23 mouse cellular contexts compared by ENCODE assay signal in the genomic region with DNA sequence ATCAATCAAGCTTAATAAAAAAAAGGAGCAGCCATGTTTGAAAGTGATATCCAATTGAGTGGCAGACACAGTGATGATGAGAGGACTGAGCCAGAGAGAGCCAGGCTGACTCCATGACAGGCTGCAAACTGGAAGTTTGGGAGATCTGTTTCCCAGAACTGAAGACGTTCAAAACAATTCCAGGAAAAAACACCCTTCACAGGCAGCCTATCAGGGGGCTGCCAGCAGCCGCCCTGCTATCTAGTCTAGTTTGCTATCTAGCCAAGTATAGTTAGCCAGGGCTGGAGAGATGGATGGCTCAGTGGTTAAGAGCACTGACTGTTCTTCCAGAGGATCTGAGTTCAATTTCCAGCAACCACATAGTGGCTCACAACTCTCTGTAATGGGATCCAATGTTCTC. TPM values are rescaled to one million over a fixed set of nuclear protein-coding genes. Genes with fewer than 3 reads are reported as not detected.
DNase-seq lines count a peak whose midpoint lies in the region; ATAC-seq and TF ChIP-seq lines count a peak whose summit lies in the region.
"Had no signal": no experiment of that assay in that cellular context is flagged by ENCODE, and none has a peak within 500 bp of the region (broad histone marks: within the 10 kb centered on the region; RNA-seq: fewer than 3 reads in every experiment).

No protein-coding gene starts in this region.

- peaks cover 0 to 8% of the 10 kb centered on the region in 2 experiments; a peak in 2 of 4 replicates for H3K36me3 ChIP-seq in MEL (ENCODE audit: control insufficient read depth in 1 of 2, insufficient read depth in 2 of 2, low read length in 2 of 2)
- no peaks in the 10 kb centered on the region for H3K36me3 ChIP-seq in liver, embryonic 14.5 days (replicated peaks; ENCODE audit: control insufficient read depth, insufficient read depth, low read depth)
- H3K36me3 ChIP-seq in embryonic facial prominence, embryonic 10.5 days (replicated peaks) = no peaks in the 10 kb centered on the region
- H3K36me3 ChIP-seq: embryonic facial prominence, embryonic 13.5 days; G1E; heart, embryonic 13.5 days; hindbrain, embryonic 13.5 days had no signal

- no peaks in the 10 kb centered on the region for H3K79me2 ChIP-seq in MEL (ENCODE audit: control insufficient read depth, insufficient read depth, low read length, poor library complexity)

- 25% methylated on average over 2 of the region's 2 CpGs for WGBS in liver, embryonic 14.5 days (ENCODE audit: insufficient replicate concordance)
- WGBS in embryonic facial prominence, embryonic 10.5 days = 71% methylated on average over 2 of the region's 2 CpGs

- H3K4me1 ChIP-seq in MEL (ENCODE audit: control insufficient read depth in 1 of 2, insufficient read depth in 2 of 2, low read length in 2 of 2) = peaks cover 4 to 10% of the 10 kb centered on the region in 2 experiments; a peak in 3 of 4 replicates
- peaks cover 17 to 37% of the 10 kb centered on the region in 2 experiments for H3K4me1 ChIP-seq in liver, embryonic 14.5 days (replicated peaks; ENCODE audit: control insufficient read depth in 2 of 2, insufficient read depth in 2 of 2, low read length in 1 of 2)
- H3K4me1 ChIP-seq in embryonic facial prominence, embryonic 10.5 days = no peaks in the 10 kb centered on the region
- H3K4me1 ChIP-seq: embryonic facial prominence, embryonic 13.5 days; forebrain, embryonic 13.5 days; hindbrain, embryonic 13.5 days had no signal

- peak overlapping the region; percentile 3; the same call in 1 of the 2 replicates for H3K4me2 ChIP-seq in liver, embryonic 14.5 days (ENCODE audit: low read depth)
- H3K4me2 ChIP-seq: embryonic facial prominence, embryonic 13.5 days; forebrain, embryonic 13.5 days; heart, embryonic 13.5 days; hindbrain, embryonic 13.5 days had no signal

- H3K27ac ChIP-seq in MEL (ENCODE audit: control insufficient read depth, low read depth, low read length) = no peak overlapping the region
- H3K27ac ChIP-seq in liver, embryonic 14.5 days = peak overlapping the region; percentile 44
- no peak overlapping the region for H3K27ac ChIP-seq in embryonic facial prominence, embryonic 10.5 days (replicated peaks)
- H3K27ac ChIP-seq: embryonic facial prominence, embryonic 13.5 days; forebrain, embryonic 13.5 days; heart, adult 2 months; heart, embryonic 13.5 days; hindbrain, embryonic 13.5 days; hindbrain, postnatal 0 days had no signal

- TF ChIP-seq CTCF in MEL (IDR thresholded peaks at IDR 0.05 in 2 of 3, conservative IDR thresholded peaks at IDR 0.05 in 1 of 3; ENCODE audit: control insufficient read depth in 1 of 3, insufficient read depth in 1 of 3, low read depth in 2 of 3, low read length in 3 of 3, poor library complexity in 1 of 3, severe bottlenecking in 1 of 3) = no peak
- TF ChIP-seq CTCF in liver, embryonic 14.5 days (IDR thresholded peaks at IDR 0.05; ENCODE audit: low read depth) = no peak

- peak; percentile 24 for DNase-seq in MEL (ENCODE audit: low read depth, low spot score)
- peak; percentile 24 for DNase-seq in MEL-GATA-1-ER (ENCODE audit: extremely low read depth, low read depth)
- peak; percentile 74 for DNase-seq in liver
- DNase-seq in liver, embryonic 14.5 days (ENCODE audit: low read depth in 3 of 3, low spot score in 3 of 3) = peak; percentile 45 to 71 (median 50)
- DNase-seq in lung, adult 18-20 months = no peak
- DNase-seq in left cerebral cortex, postnatal 36 days (ENCODE audit: low spot score in 2 of 2) = no peak
- DNase-seq in embryonic facial prominence, embryonic 10.5 days (ENCODE audit: low spot score) = no peak
- DNase-seq: adrenal gland, postnatal 14 days; cerebellum, adult 11-12 months; cerebellum, adult 9-10 months; cerebellum, postnatal 25 days; forebrain, postnatal 0 days; gastrocnemius, postnatal 14 days; heart, adult 2 months had no signal

- no peak overlapping the region for H3K9ac ChIP-seq in MEL (ENCODE audit: control insufficient read depth, low read depth, low read length, poor library complexity, severe bottlenecking)
- no peak overlapping the region; the same call in 1 of the 2 replicates for H3K9ac ChIP-seq in liver, embryonic 14.5 days (replicated peaks)
- H3K9ac ChIP-seq: embryonic facial prominence, embryonic 13.5 days; forebrain, embryonic 13.5 days; forebrain, postnatal 0 days; heart, embryonic 13.5 days; hindbrain, embryonic 13.5 days had no signal

- no peaks in the 10 kb centered on the region; a peak in 1 of 4 replicates for H3K27me3 ChIP-seq in MEL (ENCODE audit: control insufficient read depth in 1 of 2, insufficient read depth in 2 of 2, low read length in 2 of 2)
- H3K27me3 ChIP-seq in liver, embryonic 14.5 days (ENCODE audit: control insufficient read depth, insufficient read depth, low read length) = no peaks in the 10 kb centered on the region
- H3K27me3 ChIP-seq in embryonic facial prominence, embryonic 10.5 days (replicated peaks; ENCODE audit: low read depth, poor library complexity, severe bottlenecking) = no peaks in the 10 kb centered on the region
- H3K27me3 ChIP-seq: embryonic facial prominence, embryonic 13.5 days; forebrain, embryonic 13.5 days; heart, embryonic 13.5 days; hindbrain, embryonic 13.5 days had no signal

- TF ChIP-seq EP300 in MEL (IDR thresholded peaks at IDR 0.05; ENCODE audit: low read depth in 1 of 2, low read length in 2 of 2) = no peak
- 0 out of 2 replicates have a peak, but pooled peaks have one; percentile 45 for TF ChIP-seq EP300 in liver, embryonic 14.5 days (IDR thresholded peaks at IDR 0.05; ENCODE audit: low read depth)

- TF ChIP-seq RAD21 in MEL (IDR thresholded peaks at IDR 0.05; ENCODE audit: low read depth, low read length) = no peak

- H3K9me3 ChIP-seq in MEL (replicated peaks; ENCODE audit: insufficient read depth, low read length) = no peaks in the 10 kb centered on the region
- H3K9me3 ChIP-seq in liver, embryonic 14.5 days (ENCODE audit: control insufficient read depth, low read length) = no peaks in the 10 kb centered on the region
- H3K9me3 ChIP-seq in embryonic facial prominence, embryonic 10.5 days = no peaks in the 10 kb centered on the region
- H3K9me3 ChIP-seq: embryonic facial prominence, embryonic 13.5 days; forebrain, embryonic 13.5 days; G1E; heart, embryonic 13.5 days; hindbrain, embryonic 13.5 days had no signal

- intact Hi-C loops in left cerebral cortex, postnatal 36 days (cut with DNase I) = no loop called here

- ATAC-seq in liver, embryonic 14.5 days (ENCODE audit: insufficient read depth) = peak; percentile 92
- no peak for ATAC-seq in erythroblast, adult 5-6 weeks (replicated peaks; ENCODE audit: low FRiP score, poor library complexity, severe bottlenecking)
- ATAC-seq: activated CD4-positive, CD25-positive, alpha-beta regulatory T cell, adult 4 months; forebrain, embryonic 13.5 days; forebrain, postnatal 0 days; hindbrain, postnatal 0 days; Patski had no signal

- no peak for TF ChIP-seq POLR2A in MEL (IDR thresholded peaks at IDR 0.05; ENCODE audit: control insufficient read depth in 1 of 2, insufficient read depth in 1 of 2, low read depth in 1 of 2, low read length in 2 of 2, poor library complexity in 1 of 2)

- H3K4me3 ChIP-seq in MEL (ENCODE audit: control insufficient read depth in 1 of 2, insufficient read depth in 1 of 2, low read depth in 2 of 2, low read length in 2 of 2) = no peak overlapping the region
- no peak overlapping the region for H3K4me3 ChIP-seq in liver, embryonic 14.5 days (ENCODE audit: insufficient read depth in 1 of 2, low read depth in 2 of 2, low read length in 2 of 2)
- H3K4me3 ChIP-seq in embryonic facial prominence, embryonic 10.5 days = no peak overlapping the region
- H3K4me3 ChIP-seq: embryonic facial prominence, embryonic 13.5 days; forebrain, embryonic 13.5 days; heart, adult 2 months; heart, embryonic 13.5 days; hindbrain, embryonic 13.5 days had no signal

TF ChIP-seq in MEL, 35 proteins besides CTCF, POLR2A, EP300 and RAD21:
- TF ChIP-seq MYB (IDR thresholded peaks at IDR 0.05; ENCODE audit: low read depth, low read length) (no peak), TAL1 (IDR thresholded peaks at IDR 0.05; ENCODE audit: low read length) (no peak), ZNF384 (IDR thresholded peaks at IDR 0.05; ENCODE audit: low read depth, low read length) (no peak), CHD1 (IDR thresholded peaks at IDR 0.05; ENCODE audit: low read depth, low read length) (no peak), MEF2A (IDR thresholded peaks at IDR 0.05; ENCODE audit: extremely low read depth, insufficient replicate concordance, low read depth, low read length, poor library complexity, severe bottlenecking) (no peak), ZKSCAN1 (IDR thresholded peaks at IDR 0.05; ENCODE audit: low read depth, low read length) (no peak), MAZ (IDR thresholded peaks at IDR 0.05; ENCODE audit: low read depth, low read length) (no peak), TBP (IDR thresholded peaks at IDR 0.05; ENCODE audit: low read depth, low read length) (no peak), MAX (IDR thresholded peaks at IDR 0.05; ENCODE audit: low read length) (no peak), POLR2AphosphoS2 (IDR thresholded peaks at IDR 0.05; ENCODE audit: low read length) (no peak), ELF1 (IDR thresholded peaks at IDR 0.05; ENCODE audit: low read depth, low read length) (no peak), GABPA (IDR thresholded peaks at IDR 0.05; ENCODE audit: low read depth, low read length) (no peak), E2F4 (IDR thresholded peaks at IDR 0.05; ENCODE audit: borderline replicate concordance, low read depth, low read length) (no peak), TCF12 (IDR thresholded peaks at IDR 0.05; ENCODE audit: low read depth, low read length) (no peak), CHD2 (IDR thresholded peaks at IDR 0.05; ENCODE audit: low read length) (no peak), BHLHE40 (IDR thresholded peaks at IDR 0.05; ENCODE audit: borderline replicate concordance, low read depth, low read length) (no peak), HCFC1 (IDR thresholded peaks at IDR 0.05; ENCODE audit: low read depth, low read length) (no peak), UBTF (IDR thresholded peaks at IDR 0.05; ENCODE audit: borderline replicate concordance, insufficient read depth, low read depth, low read length) (no peak), GATA1 (IDR thresholded peaks at IDR 0.05; ENCODE audit: low read depth, low read length) (no peak)

RNA-seq across cellular contexts. Expression of gene Araf, which starts 10.3 kb away (rescaled TPM):
- 98.2 and 115 TPM in 2 replicates for total RNA-seq in MEL (2012; rRNA removed)
- polyA plus RNA-seq in MEL (2012; ENCODE audit: insufficient read depth in 1 of 2, insufficient read length in 2 of 2, low read depth in 1 of 2, low replicate concordance in 2 of 2, missing spikeins in 1 of 2) = 100 to 1,000 TPM; 174 to 236 TPM
- 38.3 and 43.3 TPM in 2 replicates for polyA plus RNA-seq in liver, embryonic 14.5 days (2012; rRNA removed)
- 33.3 and 35.1 TPM in 2 replicates for polyA plus RNA-seq in liver, embryonic 14.5 days (2014; fragmentation: Nextera tagmentation; extraction: Ambion mirVana)
- total RNA-seq in erythroblast, adult 5-6 weeks (2015; ENCODE audit: low replicate concordance) = 18.4 and 23.8 TPM in 2 replicates
- total RNA-seq in erythroblast, adult 5-6 weeks (2017; ENCODE audit: low replicate concordance) = 9.5 and 9.9 TPM in 2 replicates
- total RNA-seq in left cerebral cortex, postnatal 36 days (2021) = 100 to 1,000 TPM; 172 to 185 TPM
- polyA plus RNA-seq in embryonic facial prominence, embryonic 10.5 days (2016; fragmentation: Nextera tagmentation; extraction: Ambion mirVana) = 95.1 and 99.9 TPM in 2 replicates

Comparison
In these comparisons a context has a peak if more than half of its experiments do, and no peak if none do; other contexts are left out.
1. DNase-seq: peak in MEL (single experiment), MEL-GATA-1-ER (single experiment), liver (single experiment) and liver, embryonic 14.5 days (3 of 3); none in lung, adult 18-20 months (0 of 2), left cerebral cortex, postnatal 36 days (0 of 2) and embryonic facial prominence, embryonic 10.5 days (single experiment).